Mouse (Mus musculus): ENCODE data around the gene Il17rd. TPM values are rescaled to one million over a fixed set of nuclear protein-coding genes. Genes with fewer than 3 reads are reported as not detected.

The Il17rd gene
- polyA plus RNA-seq (2012; rRNA removed), result 6.3 and 7.1 TPM in 2 replicates

DNA sequence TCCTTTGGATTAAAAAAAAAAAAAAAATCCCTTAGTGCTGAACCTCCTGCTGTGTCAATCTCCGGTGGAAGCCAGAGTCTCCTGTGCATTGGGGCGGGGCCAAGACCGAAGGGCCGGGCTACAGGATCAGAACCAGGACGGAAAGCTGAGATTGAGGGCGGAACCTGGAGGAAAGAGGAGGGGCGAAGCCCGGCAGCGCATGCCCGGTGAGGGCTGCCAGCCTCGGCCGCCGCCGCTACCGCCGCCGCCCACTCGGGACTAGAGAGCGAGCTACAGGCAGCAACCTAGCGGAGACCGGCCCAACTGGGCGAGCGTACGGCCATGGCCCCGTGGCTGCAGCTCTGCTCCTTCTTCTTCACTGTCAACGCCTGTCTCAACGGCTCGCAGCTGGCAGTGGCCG lies at the start of gene Il17rd:
Il17rd (plus strand) TSS at position 159 of the 400 bp plus-strand sequence.
- DNase-seq (ENCODE audit: low spot score), result peak; percentile 83

- DNase-seq (ENCODE audit: low spot score), result no peak
Observed at GRCm38 (mm10) chr14:26991622-26992021, 47.1 kb upstream of the Il17rd start.

- no peak for DNase-seq (ENCODE audit: low spot score)
Observed at GRCm38 (mm10) chr14:26993427-26993826, 45.3 kb upstream of the Il17rd start.

- no peak for DNase-seq (ENCODE audit: low spot score)
Observed at GRCm38 (mm10) chr14:26994211-26994741, 44.5 kb upstream of the Il17rd start, which contains the start of gene Hesx1. TSS of gene Hesx1 (plus strand) at chr14:26994416.

GRCm38 (mm10) chr14:26996257-26996656 lies 42.5 kb upstream of the Il17rd start:
- DNase-seq (ENCODE audit: low spot score), result no peak

DNA sequence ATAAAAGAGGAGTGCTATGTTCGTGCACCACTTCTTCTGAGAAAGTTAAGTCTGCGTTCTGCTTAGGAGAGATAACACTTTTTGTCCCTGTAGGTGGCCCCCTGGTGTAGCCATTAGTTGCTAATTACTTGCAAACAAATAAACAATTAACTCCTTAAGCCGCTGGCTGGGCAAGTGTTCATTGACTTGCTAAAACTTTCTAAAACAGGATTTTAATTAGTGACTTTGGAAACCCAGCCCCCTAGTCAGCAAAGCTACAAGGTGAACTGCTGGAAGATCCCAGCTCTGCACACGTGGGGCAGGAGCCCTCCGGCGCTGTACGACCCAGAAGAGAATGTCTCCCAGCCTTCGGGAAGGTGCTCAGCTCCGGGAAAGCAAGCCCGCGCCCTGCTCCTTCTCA lies 38.4 kb upstream of the Il17rd start:
- DNase-seq (ENCODE audit: low spot score), result no peak

- no peak for DNase-seq (ENCODE audit: low spot score)
Observed at GRCm38 (mm10) chr14:27004906-27005305, 33.8 kb upstream of the Il17rd start.

- DNase-seq (ENCODE audit: low spot score), result no peak
Observed at GRCm38 (mm10) chr14:27005937-27006336, 32.8 kb upstream of the Il17rd start.

GRCm38 (mm10) chr14:27011561-27011960 lies 27.2 kb upstream of the Il17rd start:
- no peak for DNase-seq (ENCODE audit: low spot score)

- DNase-seq (ENCODE audit: low spot score), result no peak
Observed at GRCm38 (mm10) chr14:27013658-27014057, 25.1 kb upstream of the Il17rd start.

- no peak for DNase-seq (ENCODE audit: low spot score)
Observed at GRCm38 (mm10) chr14:27017936-27018335, 20.8 kb upstream of the Il17rd start.

DNA sequence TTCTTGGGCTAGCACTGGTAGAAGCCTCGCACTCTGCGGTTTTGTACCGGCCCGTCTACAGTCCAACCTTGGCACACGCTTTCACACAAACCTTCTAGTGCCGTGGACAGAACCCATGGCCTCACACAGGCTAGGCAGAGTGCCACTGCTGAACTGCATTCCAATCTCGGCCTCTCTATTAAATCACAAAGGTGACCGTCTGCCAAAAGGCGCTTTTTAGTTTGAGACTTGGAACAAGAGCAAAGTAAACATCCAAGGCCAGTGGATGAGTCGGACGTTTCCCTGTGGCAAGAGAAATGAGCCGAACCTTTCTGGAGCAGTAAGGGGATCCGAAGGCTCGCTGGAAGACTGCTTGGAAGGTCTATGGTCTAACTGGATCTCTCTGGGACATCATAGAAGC lies 18.9 kb upstream of the Il17rd start:
- DNase-seq (ENCODE audit: low spot score), result no peak

- no peak for DNase-seq (ENCODE audit: low spot score)
Observed at GRCm38 (mm10) chr14:27022876-27023275, 15.9 kb upstream of the Il17rd start.

- no peak for DNase-seq (ENCODE audit: low spot score)
Observed at GRCm38 (mm10) chr14:27024664-27025063, 14.1 kb upstream of the Il17rd start.

GRCm38 (mm10) chr14:27029771-27030173 lies 9.0 kb upstream of the Il17rd start:
- no peak for DNase-seq (ENCODE audit: low spot score)

GRCm38 (mm10) chr14:27031142-27031541 lies 7.6 kb upstream of the Il17rd start:
- DNase-seq (ENCODE audit: low spot score), result peak; percentile 62

DNA sequence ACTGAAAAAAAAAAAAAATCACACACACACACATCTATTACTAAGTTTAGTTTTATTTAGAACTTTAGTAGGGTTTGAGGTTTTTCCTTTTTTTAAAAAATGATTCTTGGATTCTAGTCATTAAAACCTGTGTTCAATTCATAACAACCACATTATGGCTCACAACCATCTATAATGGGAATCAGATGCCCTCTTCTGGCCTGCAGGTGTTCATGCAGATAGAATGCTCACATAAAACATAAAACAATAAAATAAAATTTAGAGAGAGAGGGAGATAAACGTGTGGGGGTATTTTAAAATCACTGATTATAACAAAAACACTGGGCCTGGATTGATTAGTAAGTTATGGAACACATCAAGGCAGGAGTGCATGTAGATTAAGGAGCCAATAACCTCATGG lies 1.2 kb upstream of the Il17rd start:
- no peak for DNase-seq (ENCODE audit: low spot score)

DNA sequence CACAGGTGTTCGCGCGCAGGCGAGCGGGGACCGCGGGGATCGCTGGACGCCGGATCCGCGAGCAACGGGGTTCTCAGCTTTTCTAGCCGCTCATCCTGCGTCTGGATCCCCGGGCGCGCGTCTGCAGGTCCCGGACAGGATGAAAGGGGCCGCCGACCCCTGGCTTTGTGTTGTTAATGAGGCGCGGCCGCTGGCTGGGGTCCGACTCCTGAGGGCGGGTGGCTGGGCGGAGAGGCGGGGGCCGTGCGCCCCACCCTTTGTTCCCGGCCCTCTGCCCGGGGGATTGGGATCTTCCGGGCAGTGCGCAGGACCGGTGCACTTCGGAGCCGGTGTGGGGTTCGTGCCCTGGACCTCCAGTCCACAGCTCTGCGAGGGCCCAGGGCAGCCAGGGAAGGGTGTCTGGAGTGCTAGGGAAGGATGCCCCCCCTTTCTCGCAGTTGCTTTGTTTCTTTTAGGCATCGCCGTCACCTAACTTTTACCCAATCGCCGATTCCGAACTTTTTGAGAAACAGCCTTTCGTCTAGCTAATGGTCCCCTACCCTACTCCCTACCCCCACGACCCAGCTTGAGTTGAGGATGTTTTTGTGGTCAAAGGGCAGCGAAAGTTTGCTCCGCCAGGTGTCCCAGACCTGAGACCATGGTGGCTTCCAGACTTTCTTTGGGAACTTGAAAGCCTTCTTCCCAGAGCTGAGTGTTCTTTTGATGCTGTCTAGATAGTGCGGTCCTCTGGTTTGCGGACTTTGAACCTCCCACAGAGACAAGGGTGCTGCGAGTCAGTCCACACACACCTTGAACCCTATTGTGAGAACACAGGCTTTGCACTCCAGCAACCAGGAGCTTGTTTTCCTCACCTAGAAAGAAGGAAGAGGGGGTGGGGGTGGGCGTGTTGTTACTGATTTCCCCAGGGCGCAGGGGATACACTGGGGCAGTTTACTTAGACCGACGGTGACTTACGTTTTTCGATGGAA lies 824 bp downstream of the Il17rd start:
- DNase-seq (ENCODE audit: low spot score), result no peak

DNA sequence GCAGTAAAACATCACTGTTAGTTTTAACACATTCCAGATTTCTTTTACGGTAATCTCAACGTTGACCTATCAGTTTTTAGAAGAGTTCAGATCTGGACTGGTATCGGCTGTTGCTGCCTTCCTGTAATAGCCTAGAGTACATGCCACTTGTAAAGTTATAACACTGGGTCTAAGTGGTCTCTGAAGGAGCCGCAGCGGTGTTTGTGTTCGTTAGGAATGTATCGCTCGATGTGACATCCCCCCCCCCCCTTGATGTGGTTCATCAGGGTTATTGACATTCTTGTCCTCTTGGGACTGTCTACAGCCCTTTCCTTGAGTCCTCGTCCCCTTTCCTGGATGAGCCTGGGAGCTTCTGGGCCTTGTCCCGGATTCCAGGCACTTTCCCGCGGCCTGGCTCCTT lies 1.7 kb downstream of the Il17rd start:
- no peak for DNase-seq (ENCODE audit: low spot score)

DNA sequence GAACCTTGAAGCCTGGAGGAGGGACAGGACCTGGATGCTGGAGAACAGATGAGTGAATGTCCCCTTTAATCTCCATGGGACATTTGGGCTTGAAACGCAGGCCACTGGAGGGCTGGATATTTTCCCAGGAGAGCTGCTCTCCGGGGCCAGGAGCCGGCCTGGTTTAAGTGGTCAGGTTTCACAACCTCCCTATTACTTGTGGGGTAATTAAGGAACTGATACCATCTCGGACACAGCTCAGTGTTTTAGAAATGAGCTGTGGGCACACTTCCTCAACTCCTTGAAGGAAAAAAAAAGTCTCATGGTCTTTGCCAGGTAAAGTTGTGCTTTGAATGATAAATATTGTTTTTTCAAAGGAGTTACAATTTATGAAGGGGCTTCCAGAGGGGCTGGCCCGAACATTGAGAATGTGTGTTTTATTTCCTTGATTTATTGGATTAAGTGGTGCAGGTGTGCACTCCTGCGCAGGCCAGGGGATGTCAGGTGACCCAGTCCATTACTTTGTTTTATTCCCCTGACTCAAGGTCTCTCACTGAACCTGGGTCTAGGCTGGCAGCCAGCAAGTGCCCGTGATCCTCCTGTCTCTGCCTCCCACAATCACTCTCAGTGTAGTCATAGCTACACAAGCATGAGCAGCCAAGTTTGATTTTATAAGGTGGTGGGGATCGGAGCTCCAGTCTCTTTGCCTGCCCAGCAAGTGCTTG lies 3.7 kb downstream of the Il17rd start:
- no peak for DNase-seq (ENCODE audit: low spot score)

GRCm38 (mm10) chr14:27043416-27043815 lies 4.7 kb downstream of the Il17rd start:
- DNase-seq (ENCODE audit: low spot score), result no peak

DNA sequence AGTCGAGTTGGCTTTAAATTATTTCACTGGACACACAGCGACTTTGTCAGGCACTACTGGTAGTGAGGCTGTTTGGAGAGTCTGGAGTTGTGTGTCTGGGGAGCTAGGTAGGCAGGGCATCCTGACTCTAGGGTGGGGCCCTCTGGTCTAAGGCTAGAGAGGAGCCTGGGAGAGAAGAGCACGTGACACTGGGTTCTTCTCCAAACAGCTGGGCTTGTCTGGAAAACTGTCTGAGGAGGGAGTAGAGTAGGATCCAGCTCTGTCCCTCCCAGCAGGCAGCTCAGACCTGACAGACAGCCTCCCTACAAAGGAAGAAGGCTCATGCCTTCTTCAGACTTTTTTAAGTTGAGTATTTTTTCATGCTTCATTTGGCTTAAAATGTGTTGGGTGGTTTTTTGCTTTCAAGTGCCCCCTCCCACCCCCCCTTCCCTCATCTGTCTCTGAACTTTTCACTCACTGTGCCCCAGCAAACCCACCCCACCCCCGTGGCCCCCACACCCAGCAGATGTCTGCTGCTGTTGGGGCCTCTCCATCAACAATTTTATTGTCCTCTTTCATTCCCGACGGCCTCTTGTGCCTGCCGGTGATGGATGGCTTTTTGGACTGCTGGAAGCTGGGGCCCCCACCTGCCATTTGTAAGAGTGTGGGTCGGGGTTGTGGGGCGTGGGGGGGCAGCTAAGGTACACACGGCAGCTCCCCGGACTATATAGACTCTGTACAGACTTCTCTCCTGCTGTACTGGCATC lies 5.7 kb downstream of the Il17rd start:
- no peak for DNase-seq (ENCODE audit: low spot score)

Data from urinary bladder, adult 2 months (tissue).